Mouse (Mus musculus) lung, adult 18-20 months (tissue): ENCODE data around the gene Zfyve27.

ENCODE experiments used
- DNase-seq, 2 experiments: peaks; one replicate each; pipeline ENCODE4 v3.0.0; 2022; ENCODE audit warnings: mixed read lengths in 2 of 2

Zfyve27 gene

GRCm38 (mm10) chr19:42144067-42144466 is 19.7 kb upstream of the Zfyve27 start:
- peak; percentile 55 to 77 for DNase-seq

GRCm38 (mm10) chr19:42144541-42145167 is 19.1 kb upstream of the Zfyve27 start:
- DNase-seq = peak; percentile 81 to 86

DNA sequence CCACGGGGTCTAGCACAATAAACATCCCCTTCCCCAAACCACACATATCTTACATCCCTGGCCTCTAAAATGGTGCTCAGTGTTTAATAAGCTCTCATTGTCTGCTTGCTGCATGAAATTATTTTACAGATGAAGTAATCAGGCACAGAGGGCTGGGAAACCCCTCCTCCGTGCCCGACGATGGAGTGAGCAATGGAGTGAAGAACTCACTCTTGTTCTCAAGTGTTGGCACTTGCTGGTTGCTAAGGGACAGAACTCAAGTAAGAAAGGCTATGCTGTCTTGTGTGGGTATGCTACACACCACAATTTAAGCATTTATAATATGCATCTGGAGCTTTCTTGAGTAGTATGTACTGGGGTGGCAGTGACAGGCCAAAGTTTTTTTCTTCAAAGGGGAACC is 18.5 kb upstream of the Zfyve27 start:
- DNase-seq = peak; percentile 73 to 82

- no peak for DNase-seq
Observed at GRCm38 (mm10) chr19:42145731-42146130, 18.0 kb upstream of the Zfyve27 start.

DNA sequence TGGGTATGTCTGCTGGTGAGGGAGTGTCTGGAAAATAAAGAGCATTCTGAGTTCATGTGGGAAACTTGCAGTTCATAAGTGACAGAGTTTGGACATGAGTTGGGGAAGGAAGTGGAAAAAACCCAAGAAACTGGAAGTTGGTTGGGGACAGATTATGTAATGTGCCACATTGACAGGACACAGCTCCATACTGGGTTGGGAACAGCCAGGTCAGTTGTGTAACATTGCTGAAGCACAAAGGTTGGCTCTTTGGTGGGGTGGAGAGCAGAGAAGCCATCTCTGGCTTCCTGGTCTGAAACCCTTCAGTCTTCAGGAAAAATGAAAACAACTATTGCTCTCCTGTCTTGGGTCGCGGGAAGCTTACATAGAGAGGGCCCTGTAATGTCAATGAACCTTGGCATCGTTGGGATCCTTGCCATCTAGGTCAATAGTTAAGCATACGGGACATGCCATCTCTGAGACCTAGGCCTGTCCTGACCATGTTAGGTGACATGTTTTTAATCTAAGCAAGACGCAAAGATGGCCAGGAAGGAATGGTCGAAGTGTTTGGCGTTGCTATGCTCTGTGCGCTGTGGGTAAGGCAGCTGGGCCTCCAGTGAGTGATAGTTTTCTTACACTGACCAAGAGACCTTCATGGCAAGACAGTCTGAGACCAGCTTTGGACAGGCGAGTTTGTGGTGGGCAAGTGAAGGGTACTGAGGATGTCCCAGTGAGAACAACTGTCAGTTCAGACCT is 17.3 kb upstream of the Zfyve27 start:
- DNase-seq = peak; percentile 53 to 64

DNA sequence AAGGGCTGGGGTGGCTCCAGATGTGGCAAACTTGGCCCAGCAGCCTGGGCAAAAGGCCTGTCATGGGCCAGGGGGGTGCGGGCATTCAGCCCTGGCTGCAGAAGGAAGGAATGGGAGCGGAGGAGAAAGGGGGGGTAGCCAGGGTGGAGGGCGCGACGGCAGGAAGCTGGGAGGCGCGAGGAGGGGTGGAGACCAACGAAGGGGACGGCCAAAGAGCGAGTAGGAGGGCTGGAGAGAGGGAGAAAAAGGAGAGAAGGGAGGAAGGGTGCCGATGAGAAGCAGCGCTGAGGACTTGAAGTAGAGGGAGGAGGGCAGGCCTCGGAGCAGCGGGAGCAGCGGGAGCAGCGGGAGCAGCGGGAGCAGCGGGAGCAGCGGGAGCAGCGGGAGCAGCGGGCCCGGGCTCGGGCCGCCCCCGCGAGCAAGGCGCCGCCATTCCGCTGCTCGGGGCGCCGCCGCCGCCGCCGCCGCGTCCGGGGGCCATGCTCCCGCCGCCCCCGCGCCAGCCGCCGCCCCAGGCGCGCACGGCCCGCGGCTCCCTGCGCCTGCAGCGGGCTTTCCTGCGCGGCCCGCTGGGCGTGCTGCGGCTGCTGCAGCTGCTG is 16.5 kb upstream of the Zfyve27 start, which contains the start of gene Marveld1:
Marveld1 (plus strand) TSS at position 231 of the 599 bp plus-strand sequence.
- DNase-seq = peak; percentile 93 to 95

DNA sequence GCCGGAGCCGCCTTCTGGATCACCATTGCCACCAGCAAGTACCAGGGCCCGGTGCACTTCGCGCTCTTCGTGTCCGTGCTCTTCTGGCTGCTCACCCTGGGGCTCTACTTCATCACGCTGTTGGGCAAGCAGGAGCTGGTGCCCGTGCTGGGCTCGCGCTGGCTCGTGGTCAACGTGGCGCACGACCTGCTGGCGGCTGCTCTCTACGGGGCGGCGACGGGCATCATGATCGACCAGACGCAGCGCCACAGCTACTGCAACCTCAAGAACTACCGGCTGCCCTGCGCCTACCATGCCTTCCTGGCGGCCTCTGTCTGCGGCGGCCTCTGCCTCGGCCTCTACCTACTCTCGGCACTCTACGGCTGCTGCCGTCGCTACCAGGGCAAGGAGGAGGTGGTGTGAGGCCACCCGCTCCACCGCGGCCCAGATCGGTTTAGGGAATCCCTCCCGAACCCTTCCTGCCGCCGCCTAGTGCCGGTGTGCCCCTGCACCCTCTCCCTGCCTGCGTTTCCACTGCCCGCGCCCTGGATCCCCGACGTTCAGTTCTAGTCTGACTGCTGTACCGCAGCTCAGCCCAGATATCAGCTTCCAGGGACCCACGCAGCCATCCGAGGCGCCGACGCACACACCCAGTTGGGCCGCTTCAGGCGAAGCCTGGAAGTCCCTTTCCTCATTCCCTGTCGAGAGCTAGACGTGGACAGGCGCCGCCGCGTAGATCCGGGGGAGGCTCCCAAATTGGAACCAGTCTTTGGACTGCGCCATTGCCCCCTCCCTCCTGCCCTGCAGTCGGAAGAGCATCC is 15.8 kb upstream of the Zfyve27 start:
- peak; percentile 76 to 83 for DNase-seq

- no peak for DNase-seq
Observed at GRCm38 (mm10) chr19:42148569-42148860, 15.2 kb upstream of the Zfyve27 start.

GRCm38 (mm10) chr19:42151990-42152389 is 11.8 kb upstream of the Zfyve27 start:
- peak; percentile 86 to 91 for DNase-seq

DNA sequence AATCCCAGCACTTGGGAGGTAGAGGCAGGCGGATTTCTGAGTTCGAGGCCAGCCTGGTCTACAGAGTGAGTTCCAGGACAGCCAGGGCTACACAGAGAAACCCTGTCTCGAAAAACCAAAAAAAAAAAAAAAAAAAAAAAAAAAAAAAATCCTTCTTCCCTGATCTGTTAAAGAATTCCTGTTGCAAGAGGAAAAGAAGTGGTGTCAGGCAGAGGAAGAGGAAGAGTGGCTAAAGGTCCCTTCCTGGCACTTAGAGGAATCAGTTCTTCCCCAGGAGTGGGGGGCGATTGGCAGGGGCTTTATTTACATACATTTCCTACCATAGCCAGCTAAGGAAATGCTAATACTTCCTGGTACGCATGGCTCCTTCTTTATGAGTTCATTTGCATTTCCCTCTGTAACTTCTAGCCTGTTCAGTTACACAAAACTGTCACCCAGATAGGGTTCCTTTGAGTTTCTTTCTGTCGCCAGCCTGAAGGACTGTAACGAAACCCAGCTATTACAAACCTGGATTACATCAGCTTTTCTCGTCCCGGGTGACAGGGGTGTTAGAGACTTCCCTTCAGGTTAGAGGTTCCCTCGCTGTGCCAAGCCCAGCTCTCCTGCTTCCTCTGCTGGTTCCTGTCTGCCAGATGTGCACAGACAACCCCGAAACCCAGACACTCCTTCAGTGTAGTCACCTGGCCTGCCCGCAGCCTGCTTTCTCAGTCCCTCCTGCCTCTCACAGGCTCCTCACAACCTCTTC is 6.1 kb upstream of the Zfyve27 start:
- no peak for DNase-seq

- DNase-seq = no peak
Observed at GRCm38 (mm10) chr19:42158246-42159017, 5.3 kb upstream of the Zfyve27 start.

GRCm38 (mm10) chr19:42164188-42164587 is 437 bp downstream of the Zfyve27 start:
- DNase-seq = no peak

DNA sequence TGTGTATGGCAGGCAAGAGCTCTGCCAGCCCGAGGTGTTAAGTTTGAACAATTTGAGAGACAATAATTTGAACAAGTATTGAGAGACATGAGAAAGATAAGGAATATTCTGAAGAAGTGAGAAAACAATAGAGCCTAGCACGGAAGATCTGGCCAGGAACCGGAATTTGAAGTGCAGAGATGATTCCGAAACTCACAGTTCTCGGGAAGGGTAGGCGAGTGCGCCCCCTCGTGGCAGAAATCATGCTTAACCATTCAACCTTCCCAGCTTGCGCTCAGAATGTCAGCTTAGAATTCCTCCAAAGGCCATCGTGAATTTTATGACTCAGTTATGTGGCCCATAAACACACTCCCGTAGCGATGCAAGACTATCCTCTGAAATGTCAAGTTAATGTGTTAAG is 2.4 kb downstream of the Zfyve27 start:
- peak; percentile 84 to 89 for DNase-seq

DNA sequence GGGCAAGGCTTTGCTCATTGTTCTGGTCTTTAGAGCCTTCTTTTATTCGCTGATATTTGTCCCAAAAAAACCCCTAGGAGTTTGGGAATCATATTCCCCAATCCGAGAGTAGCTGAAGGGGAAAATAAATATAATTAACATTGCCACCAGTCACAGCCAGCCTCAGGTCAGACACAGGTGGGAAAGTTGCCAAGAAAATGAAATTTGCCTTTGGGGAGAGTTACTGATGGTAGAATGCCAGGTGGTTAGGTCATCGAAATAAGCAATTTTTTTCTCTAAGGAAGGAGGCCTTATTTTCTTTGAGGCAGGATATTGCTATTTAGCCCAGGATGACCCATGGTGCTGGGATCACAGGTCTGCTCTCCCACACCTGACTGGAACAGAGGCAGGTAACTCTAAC is 3.0 kb downstream of the Zfyve27 start:
- DNase-seq = no peak

- no peak for DNase-seq
Observed at GRCm38 (mm10) chr19:42167489-42167888, 3.7 kb downstream of the Zfyve27 start.

DNA sequence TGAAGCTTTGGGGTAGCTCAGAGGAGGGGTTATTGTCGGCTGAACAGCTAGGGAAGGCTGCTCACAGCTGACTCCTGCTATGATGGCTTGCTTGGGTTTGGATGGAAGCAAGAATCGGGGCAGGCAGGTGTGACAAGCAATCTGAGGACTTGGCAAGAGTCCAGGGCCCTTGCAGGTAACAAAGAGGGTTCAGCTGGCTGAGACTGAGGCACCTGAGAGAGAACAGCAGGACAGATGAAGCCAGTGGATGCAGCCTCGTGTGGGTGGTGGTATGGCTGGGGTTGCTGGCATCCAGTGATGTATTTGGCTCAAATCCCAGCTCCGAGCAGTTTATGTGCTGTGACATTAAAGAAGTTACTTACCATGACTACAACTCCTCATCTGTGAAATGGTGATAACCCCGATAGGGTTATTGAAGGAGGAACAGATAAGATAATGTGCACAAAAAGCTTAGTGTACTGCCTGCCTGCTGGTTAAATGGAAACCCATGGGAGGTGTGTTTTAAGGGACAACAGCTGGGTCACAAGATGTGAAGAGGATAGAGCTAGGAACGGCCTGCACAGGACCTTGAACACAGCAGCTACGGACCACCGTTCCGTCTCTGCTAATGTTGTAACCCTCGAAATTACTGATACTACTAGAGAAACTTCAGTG is 5.7 kb downstream of the Zfyve27 start:
- DNase-seq = no peak

DNA sequence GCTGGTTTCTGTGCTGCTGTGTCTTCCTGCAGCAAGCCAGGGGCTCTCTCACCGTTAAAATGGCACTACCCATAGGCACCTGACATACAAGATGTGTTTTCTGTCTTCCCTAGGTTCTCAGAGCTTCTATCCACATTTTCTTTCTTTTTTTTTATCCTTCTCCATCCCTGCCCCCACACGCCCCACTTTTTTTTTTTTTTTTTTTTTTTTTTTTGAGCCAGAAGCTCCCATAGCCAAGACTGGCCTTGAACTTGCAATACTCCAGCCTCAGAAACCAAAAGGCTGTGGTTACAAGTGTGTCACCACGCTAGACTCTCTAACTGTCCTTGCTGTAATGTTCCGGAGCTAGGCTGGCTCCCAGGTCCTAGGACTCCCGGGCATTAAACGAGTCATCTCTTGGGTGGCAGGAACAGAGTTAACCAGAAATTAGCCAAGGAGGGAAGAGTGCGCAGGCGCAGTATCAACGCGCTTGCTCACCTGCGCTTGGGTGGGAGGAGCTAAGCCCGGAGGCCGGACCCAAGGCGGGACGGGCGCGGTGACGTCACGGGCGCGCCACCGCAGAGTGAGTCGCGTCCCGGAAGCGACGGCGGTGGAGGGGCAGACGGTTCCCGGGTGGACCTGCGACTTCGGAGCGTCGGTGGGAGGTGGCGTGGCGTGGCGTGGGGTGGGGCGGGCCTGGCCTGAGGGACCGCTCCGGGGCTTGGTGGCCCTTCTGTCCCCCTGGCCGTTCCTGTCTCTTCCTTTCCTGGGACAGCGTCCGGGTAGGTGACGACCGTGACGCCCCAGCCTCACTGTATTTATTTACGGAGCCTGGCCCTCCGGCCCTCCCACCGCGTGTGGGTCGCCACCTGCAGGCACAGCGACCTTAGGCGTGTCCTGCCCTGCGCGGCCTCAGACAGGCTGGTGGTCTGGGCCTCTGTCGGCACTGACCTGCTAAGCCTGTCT is 6.5 kb downstream of the Zfyve27 start:
- peak; percentile 94 to 96 for DNase-seq

DNA sequence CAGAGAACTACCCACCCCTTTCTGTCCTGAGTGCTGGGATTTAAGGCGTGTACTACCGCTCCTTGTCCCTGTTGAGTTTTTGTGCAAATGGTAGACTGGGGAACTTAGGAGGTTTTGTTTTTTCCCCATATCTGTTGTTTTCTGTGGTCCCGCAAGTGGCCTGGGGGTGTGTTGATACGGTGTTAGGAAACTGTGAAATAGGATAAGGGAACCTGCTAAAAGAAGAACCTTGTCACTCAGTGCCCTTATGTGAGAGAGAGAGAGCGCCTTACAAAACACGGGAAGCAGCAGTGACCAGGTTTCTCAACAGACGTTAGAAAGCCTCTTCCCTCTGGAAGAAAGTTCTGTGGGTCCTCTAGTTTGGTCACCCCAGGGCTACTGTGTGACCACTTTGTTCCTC is 13.1 kb downstream of the Zfyve27 start:
- DNase-seq = no peak

DNA sequence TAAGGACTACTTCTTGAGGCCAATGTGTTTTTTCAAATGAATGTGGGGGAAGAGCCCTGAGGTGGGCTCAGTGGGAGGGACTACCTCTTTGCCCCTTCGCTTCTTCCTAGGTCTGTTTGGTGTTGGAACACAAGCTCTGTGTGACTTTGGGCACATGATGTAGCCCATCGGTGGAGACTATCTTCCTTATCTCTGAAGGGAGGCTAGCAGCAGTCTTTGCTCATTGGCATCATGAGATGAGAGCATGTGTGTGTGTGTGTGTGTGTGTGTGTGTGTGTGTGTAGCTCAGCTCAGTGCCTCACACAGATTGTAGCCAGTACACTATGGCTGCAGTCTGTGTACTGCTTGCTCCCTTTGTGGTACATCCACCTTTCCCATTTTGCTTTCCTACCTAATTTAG is 13.7 kb downstream of the Zfyve27 start:
- DNase-seq = no peak

DNA sequence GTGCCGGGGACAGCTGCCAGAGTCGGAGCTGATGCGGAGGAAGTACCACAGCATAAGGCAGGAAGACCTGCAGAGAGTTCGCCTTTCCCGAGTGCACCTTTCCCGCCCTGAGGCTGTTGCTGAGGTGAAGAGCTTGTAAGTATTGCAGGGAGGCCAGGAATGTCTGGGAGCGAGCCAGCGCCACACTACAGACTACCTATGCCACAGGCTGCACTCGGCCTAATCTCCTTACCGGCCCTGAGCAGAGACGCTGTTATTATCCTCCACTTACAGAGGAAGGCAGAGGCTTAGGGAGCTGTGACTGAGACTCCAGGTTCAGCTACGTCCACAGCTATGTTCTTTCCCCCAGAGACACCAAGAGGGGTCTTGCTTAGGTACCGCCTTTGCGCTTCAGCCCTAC is 15.6 kb downstream of the Zfyve27 start:
- DNase-seq = peak; percentile 70 to 75
